Mouse (Mus musculus): ENCODE measurements around the gene Hist1h4m. TPM values are rescaled to one million over a fixed set of nuclear protein-coding genes. Genes with fewer than 3 reads are reported as not detected.
"Not testable (repeated sequence)": the region's sequence is repeated elsewhere in the genome, so short reads cannot be mapped to it uniquely, and the experiment has no call there.

The Hist1h4m gene
- 10 to 100 TPM; 46.0 to 49.7 TPM for total RNA-seq (2021)
- long read RNA-seq, experiment 1: 0 reads
- long read RNA-seq, experiment 2: 0 reads

DNA sequence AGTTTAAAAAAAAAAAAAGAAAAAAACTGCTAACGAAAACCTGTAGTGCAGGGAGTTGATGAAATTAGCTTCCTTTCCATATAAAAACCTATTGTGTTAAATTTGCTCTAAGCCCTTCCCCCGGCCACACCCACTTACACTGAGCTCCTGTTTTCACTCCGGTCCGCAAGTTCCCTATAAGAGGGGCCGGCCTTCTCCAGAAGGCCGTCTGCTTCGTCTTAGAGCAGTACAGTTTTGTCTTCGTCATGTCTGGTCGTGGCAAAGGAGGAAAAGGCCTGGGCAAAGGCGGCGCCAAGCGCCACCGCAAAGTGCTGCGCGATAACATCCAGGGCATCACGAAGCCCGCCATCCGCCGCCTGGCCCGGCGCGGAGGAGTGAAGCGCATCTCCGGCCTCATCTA, at the start of gene Hist1h4m:
Gene Hist1h4m (plus strand): TSS at position 208 of the 400 bp plus-strand sequence.
- peak; percentile 15 for DNase-seq (ENCODE audit: low spot score)

DNA sequence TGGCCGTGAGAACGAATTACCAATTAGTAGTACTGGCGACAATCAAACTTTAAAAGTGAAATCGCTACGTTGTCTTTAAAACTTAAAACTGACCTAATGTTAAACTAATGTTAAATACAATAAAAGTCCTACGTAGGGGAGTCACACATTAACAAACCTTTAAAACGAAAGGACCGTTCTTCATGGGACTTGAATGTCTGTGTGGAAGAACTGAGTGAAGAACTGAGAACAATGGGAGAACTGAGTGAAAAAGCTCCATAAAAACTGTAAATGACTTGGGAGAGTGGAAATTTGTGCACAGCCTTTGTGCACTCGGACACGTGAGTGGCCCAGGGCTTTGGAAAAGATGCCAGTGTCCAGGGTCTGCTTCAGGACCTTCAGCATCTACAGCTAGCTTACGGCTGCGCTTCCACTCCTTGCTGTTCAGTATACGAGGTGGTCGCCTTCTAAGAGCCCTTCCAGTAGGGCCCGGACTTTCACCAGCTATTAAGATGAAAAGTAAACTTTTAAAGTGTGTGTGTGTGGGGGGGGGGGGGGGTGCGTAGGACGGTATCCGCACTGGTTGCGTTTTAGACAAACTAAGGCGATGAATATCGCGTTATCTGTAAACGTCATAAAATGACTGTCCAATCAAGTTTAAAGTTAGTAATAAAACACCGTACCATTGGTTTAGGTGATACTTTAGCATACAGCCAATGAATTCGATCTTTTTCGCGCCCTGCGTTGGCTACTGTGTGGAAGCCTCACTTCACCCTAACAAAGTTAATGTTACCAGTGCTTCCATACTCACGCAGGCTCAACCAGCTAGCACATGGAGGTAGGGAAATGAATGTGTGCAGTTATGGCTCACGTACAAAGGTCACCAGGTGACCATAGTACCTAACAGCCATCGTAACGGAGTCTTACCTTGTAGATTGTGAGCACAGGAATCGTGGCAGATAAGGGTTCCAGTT, 32.5 kb upstream of the Hist1h4m start:
- peak; percentile 58 for DNase-seq (ENCODE audit: low spot score)

- DNase-seq (ENCODE audit: low spot score): peak; percentile 9
Observed at GRCm38 (mm10) chr13:21779767-21780731, 31.5 kb upstream of the Hist1h4m start, which contains the start of gene Hist1h1b. TSS of gene Hist1h1b (minus strand) at chr13:21780625.

DNA sequence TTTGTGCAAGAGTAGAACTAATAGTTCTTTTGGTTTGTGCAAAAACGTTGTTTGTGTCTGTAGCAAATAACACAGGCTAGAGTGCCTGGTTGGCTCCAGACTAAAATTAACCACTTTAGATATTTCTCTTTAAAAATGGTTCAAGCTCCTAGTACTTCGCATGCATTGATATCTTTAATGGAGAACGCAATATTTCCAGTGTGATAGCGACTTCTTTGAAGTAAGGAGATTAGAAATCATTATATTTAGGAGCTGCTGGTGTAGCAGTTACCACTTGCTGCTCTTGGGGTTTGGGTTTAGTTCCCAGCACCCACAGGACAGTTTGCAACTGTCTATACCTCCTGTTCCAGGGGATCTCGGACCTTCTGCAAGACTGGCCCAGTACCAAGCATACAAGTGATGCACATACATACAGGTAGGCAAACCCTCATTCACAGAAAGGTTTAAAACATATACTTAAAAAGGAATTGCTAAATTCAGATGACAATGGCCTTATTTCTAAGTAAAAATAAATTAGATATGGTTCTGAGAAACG, 30.5 kb upstream of the Hist1h4m start:
- DNase-seq (ENCODE audit: low spot score): no peak

DNA sequence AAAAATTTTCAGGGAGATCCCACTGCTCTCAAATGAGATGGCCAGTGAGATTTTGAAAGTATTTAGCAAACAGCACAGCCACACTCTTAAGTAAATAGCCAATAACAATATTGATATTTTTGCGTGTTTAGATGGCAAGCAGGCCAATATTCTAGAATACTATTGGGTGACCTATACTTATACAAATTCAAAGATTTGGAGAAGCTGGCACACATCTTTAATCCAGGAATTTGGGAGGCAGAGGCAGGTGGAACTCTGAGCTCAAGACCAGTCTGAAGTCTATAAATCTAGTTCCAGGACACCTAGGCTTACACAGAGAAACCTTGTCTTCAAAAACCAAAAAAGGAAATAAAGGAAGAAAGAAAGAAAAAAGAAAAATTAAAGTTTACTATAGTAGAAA, 29.9 kb upstream of the Hist1h4m start:
- no peak for DNase-seq (ENCODE audit: low spot score)

GRCm38 (mm10) chr13:21782361-21783254, 28.9 kb upstream of the Hist1h4m start:
- not testable (repeated sequence) for DNase-seq (ENCODE audit: low spot score)

DNA sequence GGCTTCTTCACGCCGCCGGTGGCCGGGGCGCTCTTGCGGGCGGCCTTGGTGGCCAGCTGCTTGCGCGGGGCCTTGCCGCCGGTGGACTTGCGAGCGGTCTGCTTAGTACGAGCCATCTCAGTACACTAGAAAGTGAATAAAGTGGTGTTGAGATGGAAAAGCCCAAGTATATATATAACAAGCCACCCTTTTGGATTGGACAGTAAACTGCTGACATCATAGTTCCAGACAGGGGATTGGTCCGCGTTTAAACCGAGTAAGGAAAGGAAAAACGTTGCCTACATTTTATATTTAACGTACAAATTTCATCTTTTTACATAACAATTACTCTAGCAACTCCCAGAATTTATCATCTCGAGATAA, 28.3 kb upstream of the Hist1h4m start, which contains the start of gene Hist1h3i:
Gene Hist1h3i (minus strand): TSS at position 116 of the 363 bp plus-strand sequence.
- peak; percentile 35 for DNase-seq (ENCODE audit: low spot score)

- DNase-seq (ENCODE audit: low spot score): no peak
Observed at GRCm38 (mm10) chr13:21783734-21784161, 27.8 kb upstream of the Hist1h4m start.

DNA sequence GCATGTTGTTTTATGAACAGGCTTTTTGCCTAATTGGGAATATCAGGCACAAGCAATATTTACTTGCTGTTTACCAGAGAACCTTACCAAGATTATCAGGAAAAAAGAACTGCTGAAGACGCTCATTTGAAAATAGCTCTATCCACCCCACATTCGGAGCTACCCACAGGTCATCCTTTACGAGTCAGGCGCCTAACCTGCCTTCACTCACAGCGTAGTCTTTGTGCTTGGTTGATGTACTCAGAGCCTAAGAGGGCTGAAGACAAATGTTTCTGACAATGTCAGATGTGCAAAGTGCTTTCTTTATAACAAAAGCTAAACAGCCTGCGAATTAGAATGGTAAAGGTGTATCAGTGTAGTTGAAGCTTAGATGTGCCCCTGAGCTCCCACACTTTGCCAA, 27.2 kb upstream of the Hist1h4m start:
- no peak for DNase-seq (ENCODE audit: low spot score)

DNA sequence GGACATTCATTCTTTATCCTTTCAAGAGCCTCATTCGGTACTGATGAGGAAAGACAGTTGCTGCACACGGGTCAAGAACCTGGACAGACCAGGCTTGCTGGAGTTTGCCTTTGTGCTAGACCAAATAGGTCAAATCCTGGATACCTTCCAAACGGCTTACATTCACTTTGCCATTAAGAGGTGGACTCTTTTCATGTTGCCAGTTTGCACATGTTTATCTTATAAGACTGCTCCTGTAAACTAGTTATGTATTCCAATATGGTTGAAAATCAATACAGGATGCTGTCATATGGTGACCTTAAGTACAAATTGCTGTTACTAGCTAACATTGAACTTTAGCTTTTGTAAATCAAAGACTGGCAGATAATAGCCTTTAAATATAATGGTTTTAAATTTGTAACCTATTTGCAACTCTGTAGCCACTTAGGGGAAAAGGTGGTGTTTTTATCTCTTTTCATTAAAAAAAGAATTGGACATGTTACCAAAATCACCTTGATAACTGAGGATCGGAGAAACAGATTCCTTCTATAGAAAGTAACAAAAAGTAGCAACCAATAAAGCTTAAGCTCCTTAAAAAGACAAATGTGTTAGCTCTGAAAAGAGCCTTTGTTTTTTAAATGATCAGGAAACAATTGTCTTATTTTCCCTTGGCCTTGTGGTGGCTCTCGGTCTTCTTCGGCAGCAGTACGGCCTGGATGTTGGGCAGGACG, 25.2 kb upstream of the Hist1h4m start:
- no peak for DNase-seq (ENCODE audit: low spot score)

GRCm38 (mm10) chr13:21786899-21787629, 24.5 kb upstream of the Hist1h4m start, which contains the start of the genes Hist1h2an and Hist1h2bp:
TSS of gene Hist1h2an (minus strand) at chr13:21787218.
TSS of gene Hist1h2bp (plus strand) at chr13:21787461.
- DNase-seq (ENCODE audit: low spot score): peak; percentile 91

GRCm38 (mm10) chr13:21787760-21788593, 23.6 kb upstream of the Hist1h4m start:
- DNase-seq (ENCODE audit: low spot score): no peak

GRCm38 (mm10) chr13:21789925-21790324, 21.6 kb upstream of the Hist1h4m start:
- DNase-seq (ENCODE audit: low spot score): no peak

GRCm38 (mm10) chr13:21790601-21791283, 20.8 kb upstream of the Hist1h4m start:
- DNase-seq (ENCODE audit: low spot score): no peak

- no peak for DNase-seq (ENCODE audit: low spot score)
Observed at GRCm38 (mm10) chr13:21795584-21795983, 16.0 kb upstream of the Hist1h4m start.

DNA sequence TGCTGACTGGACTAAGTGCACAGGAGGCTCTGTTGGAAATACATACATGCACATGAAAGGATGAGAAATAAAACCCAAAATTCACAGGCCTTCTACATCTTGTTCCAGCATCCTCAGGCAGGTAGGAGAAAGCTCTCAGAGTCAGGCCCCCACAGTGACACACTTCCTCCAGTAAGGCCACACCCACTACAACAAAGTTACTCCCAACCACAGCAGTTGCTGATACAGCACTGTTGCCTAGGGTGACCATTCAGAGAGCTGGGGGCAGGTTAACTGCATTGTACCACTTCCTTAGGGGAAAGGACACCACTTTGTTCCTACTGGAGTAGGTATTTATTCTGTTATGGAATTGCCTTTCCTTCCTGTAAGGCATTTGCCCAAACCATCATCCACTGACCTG, 14.4 kb upstream of the Hist1h4m start:
- not testable (repeated sequence) for DNase-seq (ENCODE audit: low spot score)

DNA sequence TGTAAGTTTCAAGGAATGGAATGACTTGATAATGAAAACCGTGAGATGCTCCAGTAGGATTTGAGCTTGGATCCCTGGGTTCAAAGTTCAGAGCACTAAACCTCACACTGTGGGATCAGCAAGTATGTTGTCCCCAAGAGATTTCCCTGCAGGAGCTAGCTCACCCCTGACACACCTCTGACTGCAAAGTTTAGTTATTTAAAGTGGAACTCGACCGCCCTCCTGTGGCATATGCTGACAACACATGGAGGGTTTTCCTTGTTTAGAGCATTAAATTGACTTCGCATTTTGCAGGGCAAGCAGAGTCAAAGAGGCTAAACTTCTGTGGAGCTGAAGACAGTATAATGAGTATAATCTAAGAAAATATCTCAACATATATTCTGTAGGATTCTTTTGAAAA, 8.5 kb upstream of the Hist1h4m start:
- DNase-seq (ENCODE audit: low spot score): not testable (repeated sequence)

Data from gastrocnemius, adult 18-20 months (tissue).